Comparison of ENCODE assay signal across 8 mouse cellular contexts in the genomic region with DNA sequence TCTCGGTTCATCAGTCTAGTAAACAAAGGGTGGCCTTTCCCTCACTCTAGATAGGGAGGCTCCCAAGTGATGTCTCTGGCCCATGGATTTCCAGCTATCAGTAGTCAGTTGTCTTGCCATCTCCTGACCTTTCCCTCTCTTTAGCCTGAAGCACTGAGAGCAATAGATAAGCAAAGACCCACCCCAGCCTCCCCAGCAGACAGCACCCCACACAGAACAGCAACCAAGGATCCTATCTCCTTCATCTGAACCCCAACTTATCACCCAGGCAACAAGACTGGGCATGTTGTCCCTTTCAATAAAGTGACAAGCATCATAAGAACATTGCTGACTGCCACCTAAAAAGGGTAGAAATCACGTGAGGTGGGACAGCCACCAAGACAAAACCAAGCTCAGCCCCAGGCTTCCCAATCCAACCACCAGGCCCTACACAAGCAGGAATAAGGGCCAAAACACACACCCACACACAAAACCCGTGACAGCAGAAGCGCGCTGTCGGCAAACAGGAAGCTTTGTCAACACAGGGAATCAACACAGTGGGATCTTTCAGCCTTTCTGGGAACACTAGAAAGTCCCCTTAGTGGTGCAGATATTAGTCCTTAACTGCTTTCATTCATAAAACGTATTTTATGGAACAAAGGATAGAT. TPM values are rescaled to one million over a fixed set of nuclear protein-coding genes. Genes with fewer than 3 reads are reported as not detected.
A peak's percentile ranks its signal among the peaks of the same experiment; 100 is the strongest.
DNase-seq lines count a peak whose midpoint lies in the region; ATAC-seq and TF ChIP-seq lines count a peak whose summit lies in the region.

No protein-coding gene starts in this region.

- WGBS in forebrain, embryonic 15.5 days = 12% methylated on average over 7 of the region's 7 CpGs
- 13% methylated on average over 7 of the region's 7 CpGs for WGBS in intestine, postnatal 0 days
- 19% methylated on average over 7 of the region's 7 CpGs for WGBS in lung, embryonic 14.5 days

- no peaks in the 10 kb centered on the region for H3K36me3 ChIP-seq in erythroblast, embryonic 14.5 days (ENCODE audit: control insufficient read depth)
- H3K36me3 ChIP-seq in forebrain, embryonic 15.5 days = no peaks in the 10 kb centered on the region
- no peaks in the 10 kb centered on the region for H3K36me3 ChIP-seq in intestine, postnatal 0 days (ENCODE audit: control insufficient read depth, insufficient read depth)
- H3K36me3 ChIP-seq in lung, embryonic 14.5 days (ENCODE audit: insufficient read depth) = no peaks in the 10 kb centered on the region

- peak overlapping the region; percentile 66 for H3K4me2 ChIP-seq in forebrain, embryonic 15.5 days (replicated peaks)
- H3K4me2 ChIP-seq in intestine, postnatal 0 days (replicated peaks; ENCODE audit: low read depth) = peak overlapping the region; percentile 74
- peak overlapping the region; percentile 92 for H3K4me2 ChIP-seq in lung, embryonic 14.5 days

- H3K4me3 ChIP-seq in erythroblast, embryonic 14.5 days (replicated peaks) = peak overlapping the region; percentile 73
- peak overlapping the region; percentile 77 for H3K4me3 ChIP-seq in forebrain, embryonic 15.5 days
- H3K4me3 ChIP-seq in intestine, postnatal 0 days (ENCODE audit: low read depth, low read length) = peak overlapping the region; percentile 58
- peak overlapping the region; percentile 64 for H3K4me3 ChIP-seq in lung, embryonic 14.5 days (ENCODE audit: low read depth, low read length)

- no peak for ATAC-seq in erythroblast, adult 5-6 weeks (replicated peaks; ENCODE audit: low FRiP score, poor library complexity, severe bottlenecking)
- ATAC-seq in forebrain, embryonic 15.5 days (replicated peaks) = no peak
- ATAC-seq in intestine, postnatal 0 days = no peak
- no peak for ATAC-seq in lung, embryonic 14.5 days (ENCODE audit: insufficient read depth)

- H3K4me1 ChIP-seq in erythroblast, embryonic 14.5 days (ENCODE audit: control insufficient read depth) = peaks cover 44% of the 10 kb centered on the region
- H3K4me1 ChIP-seq in forebrain, embryonic 15.5 days = peaks cover 51% of the 10 kb centered on the region
- peaks cover 16% of the 10 kb centered on the region for H3K4me1 ChIP-seq in intestine, postnatal 0 days (replicated peaks; ENCODE audit: control insufficient read depth, insufficient read depth, low read length)
- peaks cover 15% of the 10 kb centered on the region for H3K4me1 ChIP-seq in lung, embryonic 14.5 days (ENCODE audit: insufficient read depth)

- no peaks in the 10 kb centered on the region for H3K9me3 ChIP-seq in erythroblast, embryonic 14.5 days (ENCODE audit: control insufficient read depth, low read length)
- no peaks in the 10 kb centered on the region for H3K9me3 ChIP-seq in forebrain, embryonic 15.5 days
- no peaks in the 10 kb centered on the region for H3K9me3 ChIP-seq in intestine, postnatal 0 days (ENCODE audit: control insufficient read depth)
- H3K9me3 ChIP-seq in lung, embryonic 14.5 days (ENCODE audit: low read depth, low read length) = no peaks in the 10 kb centered on the region

- H3K9ac ChIP-seq in forebrain, embryonic 15.5 days (replicated peaks) = peak overlapping the region; percentile 90
- peak overlapping the region; percentile 45 for H3K9ac ChIP-seq in intestine, postnatal 0 days (ENCODE audit: low read depth, low read length)
- peak overlapping the region; percentile 71; the same call in 1 of the 2 replicates for H3K9ac ChIP-seq in lung, embryonic 14.5 days

- DNase-seq in adipocyte (ENCODE audit: low spot score) = peak; percentile 59
- DNase-seq in lung, embryonic 14.5 days = peak; percentile 19
- DNase-seq in right cerebral cortex, postnatal 4 days = peak; percentile 23
- no peak for DNase-seq in retina, embryonic 14.5 days (ENCODE audit: low spot score)

- TF ChIP-seq CTCF in intestine, postnatal 0 days (IDR thresholded peaks at IDR 0.05; ENCODE audit: low read depth) = no peak
- TF ChIP-seq CTCF in lung, embryonic 14.5 days (IDR thresholded peaks at IDR 0.05; ENCODE audit: low read depth) = no peak

- H3K27ac ChIP-seq in forebrain, embryonic 15.5 days (replicated peaks) = peak overlapping the region; percentile 85
- peak overlapping the region; percentile 61; the same call in 1 of the 2 replicates for H3K27ac ChIP-seq in intestine, postnatal 0 days (ENCODE audit: low read depth, low read length)
- H3K27ac ChIP-seq in lung, embryonic 14.5 days (ENCODE audit: low read depth) = no peak overlapping the region

- no peaks in the 10 kb centered on the region for H3K27me3 ChIP-seq in erythroblast, embryonic 14.5 days (ENCODE audit: control insufficient read depth)
- H3K27me3 ChIP-seq in forebrain, embryonic 15.5 days = no peaks in the 10 kb centered on the region
- no peaks in the 10 kb centered on the region for H3K27me3 ChIP-seq in intestine, postnatal 0 days (replicated peaks; ENCODE audit: control insufficient read depth, insufficient read depth, low read length)
- H3K27me3 ChIP-seq in lung, embryonic 14.5 days (ENCODE audit: insufficient read depth, low read length) = no peaks in the 10 kb centered on the region

RNA-seq across cellular contexts. Expression of gene Lpin1, which starts 22.2 kb away (rescaled TPM):
- polyA plus RNA-seq in erythroblast, embryonic 14.5 days (2012) = 0.02 and 0.03 TPM in 2 replicates
- 3.3 and 3.6 TPM in 2 replicates for total RNA-seq in erythroblast, adult 5-6 weeks (2015; ENCODE audit: low replicate concordance)
- 3.8 and 4.2 TPM in 2 replicates for total RNA-seq in erythroblast, adult 5-6 weeks (2017; ENCODE audit: low replicate concordance)
- polyA plus RNA-seq in forebrain, embryonic 15.5 days (2015; fragmentation: Nextera tagmentation; extraction: Ambion mirVana) = 16.2 and 17.5 TPM in 2 replicates
- polyA plus RNA-seq in intestine, postnatal 0 days (2015; fragmentation: Nextera tagmentation; extraction: Ambion mirVana) = 3.1 and 3.6 TPM in 2 replicates
- 4.0 and 4.6 TPM in 2 replicates for polyA plus RNA-seq in lung, embryonic 14.5 days (2014; fragmentation: Nextera tagmentation; extraction: Ambion mirVana)
